Mouse (Mus musculus) brain, embryonic 14.5 days (tissue): Measurements from ENCODE around the gene Gm20422.

ENCODE experiments used
- CTCF ChIP-seq: fragments of 200-500 bp; IDR thresholded peaks from 2 replicates; pipeline ENCODE4 v1.5.1; 2012; ENCODE audit warnings: inconsistent platforms, mild to moderate bottlenecking, moderate library complexity, borderline replicate concordance; ENCODE audit not compliant: insufficient read depth, insufficient read length; ENCODE audit errors: extremely low read depth
- POLR2A ChIP-seq: fragments of 200-500 bp; IDR thresholded peaks from 2 replicates; pipeline ENCODE4 v1.6.1; 2012; ENCODE audit warnings: mild to moderate bottlenecking, inconsistent platforms, borderline replicate concordance; ENCODE audit not compliant: poor library complexity, insufficient read depth, insufficient read length, severe bottlenecking; ENCODE audit errors: extremely low read depth

GRCm38 (mm10) chr8:69815396-69815795 is 40.7 kb upstream of the Gm20422 start:
- TF ChIP-seq CTCF (no peak), POLR2A (no peak)
